Mouse (Mus musculus): Measurements from ENCODE around the gene Stau1.
"Not testable (repeated sequence)": the region's sequence is repeated elsewhere in the genome, so short reads cannot be mapped to it uniquely, and the experiment has no call there.

Gene Stau1

DNA sequence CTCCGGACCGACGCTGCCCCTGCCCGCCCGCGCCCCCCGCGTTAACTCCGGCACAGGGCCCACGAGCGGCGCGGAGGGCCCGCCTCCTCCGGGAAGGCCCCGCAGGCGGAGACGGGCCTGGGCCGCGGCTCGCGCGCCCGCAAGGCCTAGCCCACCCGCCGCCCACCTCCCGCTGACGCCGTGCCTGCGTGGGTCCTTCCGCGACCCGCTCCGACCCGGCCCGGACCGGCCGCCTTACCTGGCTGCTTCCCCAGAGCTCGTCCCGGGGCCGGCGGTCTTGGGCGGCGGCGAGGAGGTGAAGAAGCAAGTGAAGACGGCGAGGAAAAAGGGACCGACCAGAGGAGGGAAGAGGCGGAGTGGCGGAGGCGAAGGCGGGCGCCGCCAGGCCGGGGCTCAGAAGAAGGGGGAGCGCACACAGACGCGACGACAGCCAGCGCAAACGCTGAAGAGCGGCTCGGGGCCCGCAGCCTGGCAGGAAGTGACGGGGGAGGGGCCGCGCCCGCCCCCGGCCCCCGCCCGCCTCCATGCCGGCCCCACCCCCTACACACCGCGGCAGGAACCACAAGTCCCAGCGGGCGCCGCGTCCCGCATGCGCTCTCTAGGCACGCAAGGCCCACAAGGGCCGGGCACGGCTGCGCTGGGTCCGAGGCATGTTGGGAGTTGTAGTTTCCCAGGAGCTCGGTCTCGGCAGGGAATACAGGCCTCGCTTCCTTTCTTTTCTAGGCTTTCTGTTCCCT lies at the start of gene Stau1:
TSS of gene Stau1 (minus strand) at position 504 of the 737 bp plus-strand sequence.
- DNase-seq: peak; percentile 96

DNA sequence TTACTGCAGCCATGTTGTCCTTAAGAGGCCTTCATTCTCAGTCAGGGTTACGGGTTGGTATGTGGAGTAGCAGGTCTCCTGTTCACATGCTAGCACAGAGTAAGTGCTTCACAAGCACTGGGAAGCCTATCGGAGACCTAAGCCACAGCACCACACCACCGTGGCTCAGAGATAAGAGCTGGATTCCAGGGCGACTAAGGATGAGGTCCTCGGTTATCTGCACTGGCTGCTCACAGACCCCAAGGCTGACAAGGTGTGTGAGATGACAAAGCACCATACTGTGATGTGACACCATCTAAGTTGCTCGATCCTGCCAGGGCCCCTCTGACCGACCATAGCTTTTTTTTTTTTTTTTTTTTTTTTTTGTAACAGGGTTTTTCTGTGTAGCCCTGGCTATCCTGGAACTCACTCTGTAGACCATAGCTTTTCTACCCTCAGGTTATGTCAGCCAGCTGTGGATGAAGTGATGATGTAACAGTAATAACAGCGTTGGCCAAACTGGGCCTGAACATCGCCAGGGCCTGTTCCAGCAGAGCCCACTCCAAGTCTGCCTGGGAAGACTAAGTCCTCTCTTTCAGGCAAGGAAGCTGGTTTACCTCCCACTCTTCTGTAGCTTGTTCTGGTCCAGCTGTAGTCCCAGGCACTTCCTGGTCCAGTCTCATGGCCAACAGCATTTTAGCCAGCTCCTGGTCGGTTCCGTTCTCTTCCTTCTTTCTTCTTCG lies 47.5 kb upstream of the Stau1 start:
- DNase-seq: no peak

DNA sequence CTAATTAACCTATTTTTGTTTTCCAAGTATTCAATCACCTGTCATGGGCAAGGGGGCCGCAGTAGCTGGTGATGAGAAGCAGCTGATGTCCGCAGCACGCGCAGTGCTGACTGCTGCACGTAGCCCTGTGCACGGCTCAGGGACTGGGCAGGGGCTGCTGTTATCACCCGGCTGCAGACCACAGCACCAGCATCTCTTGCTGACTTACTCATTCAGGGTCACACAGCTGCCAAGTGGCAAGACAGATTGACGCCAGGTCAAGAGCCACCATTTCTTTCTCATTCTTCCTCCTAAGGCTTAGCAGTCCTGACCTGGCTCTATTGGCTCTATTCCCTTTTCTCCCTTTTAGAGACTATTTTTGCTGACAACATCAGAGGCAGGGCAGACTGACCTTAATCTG lies 43.3 kb upstream of the Stau1 start:
- DNase-seq: no peak

GRCm38 (mm10) chr2:167038716-167039115 lies 42.6 kb upstream of the Stau1 start:
- no peak for DNase-seq

DNA sequence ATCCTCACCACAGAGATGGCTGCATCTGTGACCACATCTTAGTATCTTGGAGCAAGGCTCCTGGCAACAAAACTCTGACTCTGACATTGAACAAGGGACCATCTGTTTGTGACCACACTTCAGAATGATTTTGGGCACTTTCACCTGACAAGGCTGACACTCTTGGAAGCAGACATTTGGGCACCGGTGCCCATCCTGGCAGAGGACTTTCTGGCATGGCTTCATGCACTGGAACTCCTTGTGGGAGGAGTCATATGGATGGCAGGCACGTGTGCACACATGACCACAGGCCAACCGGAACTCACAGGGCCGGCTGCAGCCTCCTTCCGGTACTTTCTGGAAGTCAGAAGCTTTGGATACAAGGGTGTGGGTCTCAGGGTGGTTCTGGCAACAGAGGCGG lies 42.2 kb upstream of the Stau1 start:
- no peak for DNase-seq

DNA sequence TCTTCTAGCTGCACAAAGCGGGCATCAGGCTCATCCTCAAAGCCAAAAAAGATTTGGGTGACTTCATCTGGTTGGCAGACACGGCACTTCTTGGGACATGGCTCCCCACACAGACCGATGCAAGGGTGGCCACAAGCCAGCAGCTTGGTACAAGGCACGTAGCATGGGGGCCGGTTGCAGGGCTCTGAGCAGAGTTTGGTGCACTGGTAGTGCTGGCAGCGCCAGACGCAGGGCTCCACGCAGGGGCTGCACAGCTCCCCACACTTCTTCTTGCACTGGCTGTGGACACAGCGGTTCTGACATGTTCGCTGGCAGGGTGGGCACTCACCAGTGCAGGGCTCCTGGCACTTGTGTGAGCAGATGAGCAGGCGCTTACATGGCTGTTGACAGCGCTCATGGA lies 41.6 kb upstream of the Stau1 start:
- DNase-seq: no peak

- no peak for DNase-seq
These were observed 34.4 kb upstream of the Stau1 start for GRCm38 (mm10) chr2:167030507-167030906.

DNA sequence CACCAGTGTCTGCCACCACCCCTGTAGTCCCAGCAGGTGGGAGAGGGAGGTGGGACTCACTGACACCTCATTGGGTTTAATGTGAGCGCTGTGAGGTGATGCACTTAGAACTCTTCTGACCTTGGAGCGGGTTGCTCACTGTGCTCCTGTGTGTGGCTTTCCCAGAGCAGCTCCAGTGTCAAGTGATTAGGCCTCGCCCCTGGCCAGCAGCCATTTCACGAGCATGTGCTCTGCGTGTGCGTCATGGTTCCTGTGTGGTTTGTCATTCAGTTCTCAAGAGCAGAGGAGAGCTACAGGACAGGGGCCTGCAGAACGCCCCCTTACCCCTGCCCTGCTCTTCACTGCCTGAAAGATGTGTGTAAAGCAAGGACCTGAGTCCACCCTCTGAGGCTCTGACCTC lies 32.5 kb upstream of the Stau1 start:
- no peak for DNase-seq

DNA sequence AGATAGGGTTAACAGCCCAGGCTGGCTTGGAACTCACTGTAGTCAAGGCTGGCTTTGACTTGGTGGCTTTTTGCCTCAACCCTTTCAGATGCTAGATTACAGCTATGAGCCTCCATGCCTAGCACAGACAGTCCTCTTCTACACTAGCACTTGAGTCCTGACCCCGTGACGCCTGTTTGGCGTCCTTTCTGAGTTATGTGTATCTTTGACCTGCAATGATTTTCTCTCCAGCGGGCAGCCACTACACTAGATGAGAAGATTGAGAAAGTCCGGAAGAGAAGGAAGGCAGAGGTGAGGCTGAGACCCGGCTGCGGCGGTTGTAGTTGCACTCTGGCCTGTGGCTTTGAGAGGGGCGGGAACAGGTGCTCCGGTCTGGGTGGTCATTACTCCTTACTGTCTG lies 23.3 kb upstream of the Stau1 start:
- no peak for DNase-seq

GRCm38 (mm10) chr2:167015382-167015718 lies 19.3 kb upstream of the Stau1 start:
- DNase-seq: no peak

GRCm38 (mm10) chr2:167014702-167015381 lies 18.7 kb upstream of the Stau1 start, which contains the start of gene Ddx27:
Gene Ddx27, plus strand, starts transcription at chr2:167015193.
- DNase-seq: peak; percentile 92

GRCm38 (mm10) chr2:167010546-167010945 lies 14.4 kb upstream of the Stau1 start:
- no peak for DNase-seq

DNA sequence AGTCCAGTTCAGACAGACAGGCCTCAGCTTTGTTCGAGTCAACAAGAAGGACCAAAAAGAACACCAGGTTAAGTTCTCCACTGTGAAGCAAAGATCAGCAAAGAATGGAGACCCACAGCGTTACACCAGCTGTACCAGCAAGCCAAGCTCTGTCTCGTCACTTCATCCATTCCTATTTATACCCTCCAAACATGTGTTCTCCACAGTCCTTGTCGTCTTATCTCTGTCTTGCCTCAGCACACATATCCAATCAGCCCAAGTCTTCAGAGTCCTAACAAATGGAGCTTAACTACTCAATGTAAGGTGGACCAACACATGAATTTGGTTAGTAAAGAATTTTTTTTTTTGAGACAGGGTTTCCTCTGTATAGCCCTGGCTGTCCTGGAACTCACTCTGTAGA lies 13.4 kb upstream of the Stau1 start:
- DNase-seq: no peak

DNA sequence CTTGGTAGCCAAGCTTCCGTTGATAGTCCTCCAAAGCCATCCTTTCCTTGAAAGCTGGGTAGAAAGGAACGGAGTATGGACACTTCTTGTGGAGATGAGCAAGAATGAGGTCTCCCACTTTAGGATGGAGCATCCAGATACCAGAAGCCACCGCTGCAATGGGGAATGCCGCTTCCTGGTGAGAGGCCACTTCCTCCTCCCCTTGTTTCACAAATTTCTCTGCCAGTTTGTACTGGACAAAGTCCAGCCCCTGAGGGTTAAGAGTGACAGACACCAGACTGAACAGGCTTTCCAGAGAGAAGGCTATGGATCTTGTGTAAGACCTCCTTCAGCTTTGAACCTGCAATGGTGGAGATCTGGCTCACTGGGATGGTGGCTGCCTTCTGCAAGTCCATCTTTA lies 11.5 kb upstream of the Stau1 start:
- not testable (repeated sequence) for DNase-seq

DNA sequence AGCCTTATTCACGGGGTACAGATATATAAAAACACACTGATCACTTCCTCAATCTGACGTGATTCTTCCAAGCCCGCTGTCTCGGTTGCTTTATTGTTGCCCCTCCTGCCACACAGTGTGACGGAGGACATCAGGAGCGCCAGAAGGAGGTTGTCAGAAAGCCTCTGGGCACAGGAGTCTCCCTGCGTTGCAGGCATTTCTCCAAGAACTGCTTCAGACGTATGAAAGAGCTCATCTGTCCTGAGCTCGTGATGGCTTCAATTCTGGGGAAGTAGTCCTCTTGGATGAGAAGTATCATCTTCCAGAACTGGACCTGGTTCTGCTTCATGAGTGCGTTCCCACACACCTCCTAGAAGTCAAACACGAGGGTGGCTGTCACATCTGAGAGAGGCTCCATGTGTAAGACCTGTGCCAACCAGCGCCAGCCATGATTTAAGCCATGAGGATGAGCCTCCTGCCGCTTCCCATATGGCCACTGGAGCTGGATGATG lies 10.9 kb upstream of the Stau1 start:
- DNase-seq: peak; percentile 16

DNA sequence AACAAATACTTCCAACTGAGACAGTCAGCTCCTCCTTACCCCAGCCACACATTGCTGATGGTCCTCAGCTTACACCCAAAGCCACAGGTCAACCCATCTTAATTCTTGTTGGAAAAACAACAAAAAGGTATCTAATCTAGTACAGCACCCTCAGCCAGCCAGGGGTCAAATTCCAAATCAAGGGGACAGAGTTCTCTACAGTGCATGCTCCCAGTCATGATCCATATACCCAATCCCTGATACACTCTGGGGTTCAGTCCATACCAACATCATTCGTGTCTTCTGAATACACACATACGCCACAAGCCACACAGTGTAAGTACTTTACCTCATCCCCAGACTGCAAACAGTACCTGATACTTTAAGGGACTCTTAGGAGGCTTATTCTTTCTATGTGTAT lies 10.3 kb upstream of the Stau1 start:
- no peak for DNase-seq

DNA sequence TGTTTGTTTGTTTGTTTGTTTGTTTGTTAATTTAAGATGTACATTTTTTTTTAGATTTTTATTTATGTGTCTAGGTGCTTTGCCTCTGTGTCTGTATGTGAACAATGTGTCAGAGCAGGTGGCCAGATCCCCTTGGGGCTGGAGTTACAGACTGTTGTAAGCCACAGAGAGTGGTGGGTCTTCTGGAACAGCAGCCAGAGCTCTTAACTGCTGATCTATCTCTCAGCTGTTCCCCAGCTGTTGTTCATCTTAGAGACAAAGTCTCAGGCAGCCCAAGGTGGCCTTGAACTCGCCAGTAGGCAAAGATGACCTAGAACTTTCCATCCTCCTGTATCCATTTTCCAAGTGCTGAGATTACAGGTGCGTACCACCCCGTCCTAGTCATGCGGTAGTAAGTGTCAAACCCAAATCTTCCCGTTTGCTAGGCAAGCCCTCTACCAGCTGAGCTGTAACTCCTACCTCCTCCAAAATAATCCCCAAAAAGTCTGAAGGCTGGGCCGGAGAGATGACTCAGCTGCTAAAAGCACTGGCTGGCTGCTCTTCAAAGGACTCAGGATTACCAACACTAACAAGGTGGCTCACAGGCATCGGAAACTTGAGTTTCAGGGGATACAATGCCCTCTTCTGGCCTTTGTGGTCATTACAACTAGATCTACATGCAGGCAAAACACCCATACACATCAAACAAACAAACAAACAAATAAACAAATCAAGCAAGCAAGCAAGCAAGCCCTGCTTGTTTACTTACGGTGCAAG lies 8.2 kb upstream of the Stau1 start:
- DNase-seq: peak; percentile 39

- DNase-seq: no peak
These were observed 5.4 kb upstream of the Stau1 start for GRCm38 (mm10) chr2:167001486-167001885.

- no peak for DNase-seq
These were observed 415 bp upstream of the Stau1 start for GRCm38 (mm10) chr2:166996533-166996894.

DNA sequence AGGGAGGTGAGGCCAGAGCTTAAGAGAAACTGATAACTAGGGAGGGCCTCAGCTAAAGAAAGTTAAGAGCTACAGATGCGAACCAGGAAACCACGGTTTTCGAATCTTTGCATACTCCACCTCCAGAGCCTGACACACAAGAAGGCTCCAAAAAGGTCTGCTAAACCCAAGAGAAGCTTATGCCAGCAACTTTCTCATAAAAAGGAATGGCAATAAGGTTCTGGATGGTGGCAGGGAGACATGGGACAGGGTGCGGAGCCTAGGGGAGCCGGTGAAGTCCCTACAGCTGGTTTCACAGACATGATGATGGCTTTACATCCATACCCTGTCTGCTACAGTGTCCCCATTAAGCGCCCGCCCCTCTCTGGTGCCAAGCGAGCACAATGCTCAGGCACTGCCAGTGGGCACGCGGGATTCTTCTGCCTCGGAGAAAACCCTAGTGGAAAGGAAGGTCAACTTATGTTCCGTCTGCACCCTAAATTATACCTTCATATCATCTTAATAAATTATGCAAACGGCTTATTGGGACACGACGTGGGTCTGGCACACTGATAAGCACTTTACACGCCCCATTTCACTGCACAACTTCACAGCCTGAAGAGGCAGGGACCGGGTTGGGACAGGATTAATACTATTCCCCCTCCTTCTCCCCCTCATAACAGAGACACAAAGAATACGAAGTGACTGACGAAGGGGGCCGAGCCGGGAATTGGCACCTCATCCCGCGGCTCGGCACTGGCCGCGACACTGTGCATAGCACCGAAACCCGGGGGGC lies 891 bp downstream of the Stau1 start:
- peak; percentile 34 for DNase-seq

- DNase-seq: no peak
These were observed 4.2 kb downstream of the Stau1 start for GRCm38 (mm10) chr2:166991945-166992344.

DNA sequence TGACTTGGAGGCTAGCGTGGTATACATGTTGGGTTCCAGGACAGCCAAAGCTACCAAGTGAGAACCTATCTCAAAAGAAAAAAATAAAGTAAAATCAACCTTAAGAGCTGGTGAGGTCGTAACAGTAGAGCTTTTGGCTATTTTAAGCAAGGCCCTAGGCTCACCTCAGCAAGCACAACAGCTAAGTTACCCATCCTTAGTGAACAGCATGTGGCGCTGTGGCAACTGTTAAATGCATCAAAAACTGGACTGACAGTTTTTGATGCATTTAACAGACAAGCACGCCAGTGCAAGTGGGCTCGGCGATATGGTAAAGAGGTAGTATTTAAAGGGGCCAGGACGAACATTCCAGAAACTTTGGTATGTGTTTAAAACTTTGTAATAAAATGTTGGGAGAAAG lies 5.2 kb downstream of the Stau1 start:
- DNase-seq: no peak
